In genomic region chr6:33328326-33328725, GRCm38 (mm10) we compare ENCODE assay signal across 24 mouse cellular contexts.
"Had no signal": no experiment of that assay in that cellular context is flagged by ENCODE, and none has a peak within 500 bp of the region (broad histone marks: within the 10 kb centered on the region; RNA-seq: fewer than 3 reads in every experiment).

No protein-coding gene starts in this region.

- H3K9ac ChIP-seq: embryonic facial prominence, embryonic 12.5 days; embryonic facial prominence, embryonic 13.5 days; embryonic facial prominence, embryonic 15.5 days; forebrain, embryonic 12.5 days; forebrain, embryonic 13.5 days; forebrain, embryonic 15.5 days; forebrain, postnatal 0 days had no signal

- H3K4me3 ChIP-seq: embryonic facial prominence, embryonic 10.5 days; embryonic facial prominence, embryonic 12.5 days; embryonic facial prominence, embryonic 13.5 days; embryonic facial prominence, embryonic 15.5 days; erythroblast, embryonic 14.5 days; forebrain, embryonic 10.5 days; forebrain, embryonic 12.5 days; forebrain, embryonic 13.5 days; forebrain, embryonic 15.5 days; gastrocnemius, adult 2 months; heart, adult 2 months had no signal

- H3K27ac ChIP-seq: embryonic facial prominence, embryonic 10.5 days; embryonic facial prominence, embryonic 12.5 days; embryonic facial prominence, embryonic 13.5 days; embryonic facial prominence, embryonic 15.5 days; forebrain, embryonic 10.5 days; forebrain, embryonic 12.5 days; forebrain, embryonic 13.5 days; forebrain, embryonic 15.5 days; gastrocnemius, adult 2 months; heart, adult 2 months had no signal

- DNase-seq: cerebellum, adult 9-10 months; cerebellum, adult 9-11 months; cerebellum, postnatal 10 days; cerebellum, postnatal 14 days; cerebellum, postnatal 25 days; cerebellum, postnatal 36 days; embryo, embryonic 11 days; forebrain, postnatal 0 days; gastrocnemius, adult 2 months; gastrocnemius, postnatal 10 days; gastrocnemius, postnatal 14 days; gastrocnemius, postnatal 25 days; gastrocnemius, postnatal 36 days; heart, adult 18-20 months; heart, adult 2 months had no signal

- H3K27me3 ChIP-seq: embryonic facial prominence, embryonic 12.5 days; embryonic facial prominence, embryonic 13.5 days; embryonic facial prominence, embryonic 15.5 days; forebrain, embryonic 12.5 days; forebrain, embryonic 13.5 days; forebrain, embryonic 15.5 days had no signal

- H3K4me1 ChIP-seq: embryonic facial prominence, embryonic 10.5 days; embryonic facial prominence, embryonic 12.5 days; embryonic facial prominence, embryonic 13.5 days; embryonic facial prominence, embryonic 15.5 days; forebrain, embryonic 10.5 days; forebrain, embryonic 12.5 days; forebrain, embryonic 13.5 days; forebrain, embryonic 15.5 days had no signal

- H3K9me3 ChIP-seq: embryonic facial prominence, embryonic 10.5 days; embryonic facial prominence, embryonic 12.5 days; embryonic facial prominence, embryonic 13.5 days; embryonic facial prominence, embryonic 15.5 days; forebrain, embryonic 10.5 days; forebrain, embryonic 12.5 days; forebrain, embryonic 13.5 days; forebrain, embryonic 15.5 days had no signal

- H3K36me3 ChIP-seq: embryonic facial prominence, embryonic 10.5 days; embryonic facial prominence, embryonic 12.5 days; embryonic facial prominence, embryonic 13.5 days; embryonic facial prominence, embryonic 15.5 days; forebrain, embryonic 12.5 days; forebrain, embryonic 15.5 days had no signal
